Mouse (Mus musculus): ENCODE data around the gene Zbtb20. TPM values are rescaled to one million over a fixed set of nuclear protein-coding genes. Genes with fewer than 3 reads are reported as not detected.
"Not testable (repeated sequence)": the region's sequence is repeated elsewhere in the genome, so short reads cannot be mapped to it uniquely, and the experiment has no call there.

The Zbtb20 gene
- polyA plus RNA-seq, 1 experiment from 2014 or later = 15.4 TPM

GRCm38 (mm10) chr16:42955401-42955800 lies 79.7 kb downstream of the Zbtb20 start:
- 95% methylated on average over 17 of the region's 17 CpGs for WGBS

GRCm38 (mm10) chr16:42972872-42973271 lies 97.2 kb downstream of the Zbtb20 start:
- 79% methylated on average over 2 of the region's 2 CpGs for WGBS
- no peak for ATAC-seq (replicated peaks; ENCODE audit: insufficient number of reproducible peaks, low FRiP score, low TSS enrichment, low read depth)

More at GRCm38 (mm10) chr16:42955401-42955800, 79.7 kb downstream of the Zbtb20 start:
- not testable (repeated sequence) for H3K4me2 ChIP-seq (ENCODE audit: low read depth, low read length); H3K4me1 ChIP-seq (ENCODE audit: control insufficient read depth, insufficient read depth, low read length); H3K4me3 ChIP-seq (ENCODE audit: low read depth, low read length); H3K27me3 ChIP-seq (ENCODE audit: control insufficient read depth, insufficient read depth, low read length); H3K36me3 ChIP-seq (replicated peaks; ENCODE audit: control insufficient read depth, insufficient read depth, low read depth, low read length); H3K9ac ChIP-seq (replicated peaks; ENCODE audit: low read length); H3K27ac ChIP-seq (replicated peaks; ENCODE audit: low read depth, low read length); DNase-seq (ENCODE audit: low spot score); H3K9me3 ChIP-seq (replicated peaks; ENCODE audit: control insufficient read depth, low read length); ATAC-seq (replicated peaks; ENCODE audit: insufficient number of reproducible peaks, low FRiP score, low TSS enrichment, low read depth)

GRCm38 (mm10) chr16:42998896-42999295 lies 123.2 kb downstream of the Zbtb20 start:
- Histone ChIP-seq H3K9ac (replicated peaks; ENCODE audit: low read length) (no peak overlapping the region), H3K4me3 (ENCODE audit: low read depth, low read length) (no peak overlapping the region), H3K9me3 (replicated peaks; ENCODE audit: control insufficient read depth, low read length) (no peaks in the 10 kb centered on the region), H3K27me3 (ENCODE audit: control insufficient read depth, insufficient read depth, low read length) (no peaks in the 10 kb centered on the region), H3K27ac (replicated peaks; ENCODE audit: low read depth, low read length) (no peak overlapping the region), H3K4me2 (ENCODE audit: low read depth, low read length) (no peak overlapping the region), H3K4me1 (ENCODE audit: control insufficient read depth, insufficient read depth, low read length) (no peaks in the 10 kb centered on the region), H3K36me3 (replicated peaks; ENCODE audit: control insufficient read depth, insufficient read depth, low read depth, low read length) (no peaks in the 10 kb centered on the region)
- no peak for DNase-seq (ENCODE audit: low spot score)
- ATAC-seq (replicated peaks; ENCODE audit: insufficient number of reproducible peaks, low FRiP score, low TSS enrichment, low read depth) = no peak
- WGBS = 74% methylated on average over 1 of the region's 1 CpGs

More at GRCm38 (mm10) chr16:42972872-42973271, 97.2 kb downstream of the Zbtb20 start:
- Histone ChIP-seq H3K27ac (replicated peaks; ENCODE audit: low read depth, low read length) (no peak overlapping the region), H3K36me3 (replicated peaks; ENCODE audit: control insufficient read depth, insufficient read depth, low read depth, low read length) (no peaks in the 10 kb centered on the region), H3K4me3 (ENCODE audit: low read depth, low read length) (no peak overlapping the region), H3K4me1 (ENCODE audit: control insufficient read depth, insufficient read depth, low read length) (no peaks in the 10 kb centered on the region), H3K4me2 (ENCODE audit: low read depth, low read length) (no peak overlapping the region), H3K9me3 (replicated peaks; ENCODE audit: control insufficient read depth, low read length) (no peaks in the 10 kb centered on the region), H3K9ac (replicated peaks; ENCODE audit: low read length) (no peak overlapping the region), H3K27me3 (ENCODE audit: control insufficient read depth, insufficient read depth, low read length) (no peaks in the 10 kb centered on the region)
- no peak for DNase-seq (ENCODE audit: low spot score)

GRCm38 (mm10) chr16:43026351-43026750 lies 150.7 kb downstream of the Zbtb20 start:
- no peak overlapping the region for H3K4me2 ChIP-seq (ENCODE audit: low read depth, low read length)
- DNase-seq (ENCODE audit: low spot score) (no peak), ATAC-seq (replicated peaks; ENCODE audit: insufficient number of reproducible peaks, low FRiP score, low TSS enrichment, low read depth) (no peak)
- H3K9me3 ChIP-seq (replicated peaks; ENCODE audit: control insufficient read depth, low read length) = no peaks in the 10 kb centered on the region
- no peak overlapping the region for H3K4me3 ChIP-seq (ENCODE audit: low read depth, low read length)
- no peaks in the 10 kb centered on the region for H3K36me3 ChIP-seq (replicated peaks; ENCODE audit: control insufficient read depth, insufficient read depth, low read depth, low read length)
- H3K9ac ChIP-seq (replicated peaks; ENCODE audit: low read length) = no peak overlapping the region
- H3K27me3 ChIP-seq (ENCODE audit: control insufficient read depth, insufficient read depth, low read length) = no peaks in the 10 kb centered on the region
- no peaks in the 10 kb centered on the region for H3K4me1 ChIP-seq (ENCODE audit: control insufficient read depth, insufficient read depth, low read length)
- 91% methylated on average over 2 of the region's 2 CpGs for WGBS
- H3K27ac ChIP-seq (replicated peaks; ENCODE audit: low read depth, low read length) = no peak overlapping the region

GRCm38 (mm10) chr16:43029243-43029642 lies 153.6 kb downstream of the Zbtb20 start:
- H3K4me2 ChIP-seq (ENCODE audit: low read depth, low read length) = no peak overlapping the region
- no peaks in the 10 kb centered on the region for H3K9me3 ChIP-seq (replicated peaks; ENCODE audit: control insufficient read depth, low read length)
- H3K27me3 ChIP-seq (ENCODE audit: control insufficient read depth, insufficient read depth, low read length) = no peaks in the 10 kb centered on the region
- H3K4me3 ChIP-seq (ENCODE audit: low read depth, low read length) = no peak overlapping the region
- DNase-seq (ENCODE audit: low spot score) (no peak), ATAC-seq (replicated peaks; ENCODE audit: insufficient number of reproducible peaks, low FRiP score, low TSS enrichment, low read depth) (no peak)
- 61% methylated on average over 3 of the region's 3 CpGs for WGBS
- no peaks in the 10 kb centered on the region for H3K4me1 ChIP-seq (ENCODE audit: control insufficient read depth, insufficient read depth, low read length)
- no peak overlapping the region for H3K9ac ChIP-seq (replicated peaks; ENCODE audit: low read length)
- H3K36me3 ChIP-seq (replicated peaks; ENCODE audit: control insufficient read depth, insufficient read depth, low read depth, low read length) = no peaks in the 10 kb centered on the region
- H3K27ac ChIP-seq (replicated peaks; ENCODE audit: low read depth, low read length) = no peak overlapping the region

- Histone ChIP-seq H3K4me2 (ENCODE audit: low read depth, low read length) (no peak overlapping the region), H3K36me3 (replicated peaks; ENCODE audit: control insufficient read depth, insufficient read depth, low read depth, low read length) (no peaks in the 10 kb centered on the region), H3K9me3 (replicated peaks; ENCODE audit: control insufficient read depth, low read length) (no peaks in the 10 kb centered on the region), H3K27me3 (ENCODE audit: control insufficient read depth, insufficient read depth, low read length) (no peaks in the 10 kb centered on the region), H3K4me1 (ENCODE audit: control insufficient read depth, insufficient read depth, low read length) (no peaks in the 10 kb centered on the region), H3K4me3 (ENCODE audit: low read depth, low read length) (no peak overlapping the region), H3K9ac (replicated peaks; ENCODE audit: low read length) (no peak overlapping the region), H3K27ac (replicated peaks; ENCODE audit: low read depth, low read length) (no peak overlapping the region)
- 52% methylated on average over 6 of the region's 6 CpGs for WGBS
- ATAC-seq (replicated peaks; ENCODE audit: insufficient number of reproducible peaks, low FRiP score, low TSS enrichment, low read depth) (no peak), DNase-seq (ENCODE audit: low spot score) (no peak)
Observed at GRCm38 (mm10) chr16:43035709-43036108, 160.0 kb downstream of the Zbtb20 start.

- DNase-seq (ENCODE audit: low spot score) = no peak
- Histone ChIP-seq H3K27me3 (ENCODE audit: control insufficient read depth, insufficient read depth, low read length) (no peaks in the 10 kb centered on the region), H3K4me2 (ENCODE audit: low read depth, low read length) (no peak overlapping the region), H3K36me3 (replicated peaks; ENCODE audit: control insufficient read depth, insufficient read depth, low read depth, low read length) (no peaks in the 10 kb centered on the region), H3K9ac (replicated peaks; ENCODE audit: low read length) (no peak overlapping the region), H3K9me3 (replicated peaks; ENCODE audit: control insufficient read depth, low read length) (no peaks in the 10 kb centered on the region), H3K4me1 (ENCODE audit: control insufficient read depth, insufficient read depth, low read length) (no peaks in the 10 kb centered on the region), H3K4me3 (ENCODE audit: low read depth, low read length) (no peak overlapping the region), H3K27ac (replicated peaks; ENCODE audit: low read depth, low read length) (no peak overlapping the region)
- no peak for ATAC-seq (replicated peaks; ENCODE audit: insufficient number of reproducible peaks, low FRiP score, low TSS enrichment, low read depth)
- WGBS = 78% methylated on average over 5 of the region's 5 CpGs
Observed at GRCm38 (mm10) chr16:43036510-43036909, 160.8 kb downstream of the Zbtb20 start.

- Histone ChIP-seq H3K9ac (replicated peaks; ENCODE audit: low read length) (no peak overlapping the region), H3K4me3 (ENCODE audit: low read depth, low read length) (no peak overlapping the region), H3K27ac (replicated peaks; ENCODE audit: low read depth, low read length) (no peak overlapping the region), H3K27me3 (ENCODE audit: control insufficient read depth, insufficient read depth, low read length) (no peaks in the 10 kb centered on the region), H3K36me3 (replicated peaks; ENCODE audit: control insufficient read depth, insufficient read depth, low read depth, low read length) (no peaks in the 10 kb centered on the region), H3K9me3 (replicated peaks; ENCODE audit: control insufficient read depth, low read length) (no peaks in the 10 kb centered on the region), H3K4me1 (ENCODE audit: control insufficient read depth, insufficient read depth, low read length) (no peaks in the 10 kb centered on the region), H3K4me2 (ENCODE audit: low read depth, low read length) (no peak overlapping the region)
- no peak for ATAC-seq (replicated peaks; ENCODE audit: insufficient number of reproducible peaks, low FRiP score, low TSS enrichment, low read depth)
- DNase-seq (ENCODE audit: low spot score) = no peak
- 85% methylated on average over 4 of the region's 4 CpGs for WGBS
Observed at GRCm38 (mm10) chr16:43037320-43037719, 161.6 kb downstream of the Zbtb20 start.

Data from embryonic facial prominence, embryonic 11.5 days (tissue).